Mouse (Mus musculus) c-Kit-positive CD71-positive TER-119-positive erythroid progenitor cells, embryonic 14.5 days (primary cell): Measurements from ENCODE around the gene Atp2b1.

Experiments used
- DNase-seq: peaks from one replicate; pipeline ENCODE4 v3.0.0-alpha.2; 2013; ENCODE audit warnings: low spot score

The Atp2b1 gene

GRCm38 (mm10) chr10:99033830-99034828 lies 119.9 kb downstream of the Atp2b1 start:
- no peak for DNase-seq

- no peak for DNase-seq
Observed at GRCm38 (mm10) chr10:99037185-99038065, 123.2 kb downstream of the Atp2b1 start.

GRCm38 (mm10) chr10:99038866-99039265 lies 124.7 kb downstream of the Atp2b1 start:
- DNase-seq = no peak

- DNase-seq = no peak
Observed at GRCm38 (mm10) chr10:99040171-99040570, 126.0 kb downstream of the Atp2b1 start.

GRCm38 (mm10) chr10:99046756-99047550 lies 132.7 kb downstream of the Atp2b1 start:
- DNase-seq = no peak

GRCm38 (mm10) chr10:99047551-99047940 lies 133.3 kb downstream of the Atp2b1 start:
- no peak for DNase-seq

GRCm38 (mm10) chr10:99050093-99050492 lies 135.9 kb downstream of the Atp2b1 start:
- no peak for DNase-seq

GRCm38 (mm10) chr10:99053111-99053510 lies 138.9 kb downstream of the Atp2b1 start:
- DNase-seq = no peak

GRCm38 (mm10) chr10:99060588-99060987 lies 146.4 kb downstream of the Atp2b1 start:
- no peak for DNase-seq

GRCm38 (mm10) chr10:99061418-99061817 lies 147.2 kb downstream of the Atp2b1 start:
- DNase-seq = no peak

GRCm38 (mm10) chr10:99062546-99062945 lies 148.3 kb downstream of the Atp2b1 start:
- DNase-seq = no peak
